Mouse (Mus musculus): ENCODE measurements around the gene Ogg1. TPM values are rescaled to one million over a fixed set of nuclear protein-coding genes. Genes with fewer than 3 reads are reported as not detected.
"Not testable (repeated sequence)": the region's sequence is repeated elsewhere in the genome, so short reads cannot be mapped to it uniquely, and the experiment has no call there.

The Ogg1 gene
- polyA plus RNA-seq, 1 experiment from 2014 or later, result 17.3 TPM

DNA sequence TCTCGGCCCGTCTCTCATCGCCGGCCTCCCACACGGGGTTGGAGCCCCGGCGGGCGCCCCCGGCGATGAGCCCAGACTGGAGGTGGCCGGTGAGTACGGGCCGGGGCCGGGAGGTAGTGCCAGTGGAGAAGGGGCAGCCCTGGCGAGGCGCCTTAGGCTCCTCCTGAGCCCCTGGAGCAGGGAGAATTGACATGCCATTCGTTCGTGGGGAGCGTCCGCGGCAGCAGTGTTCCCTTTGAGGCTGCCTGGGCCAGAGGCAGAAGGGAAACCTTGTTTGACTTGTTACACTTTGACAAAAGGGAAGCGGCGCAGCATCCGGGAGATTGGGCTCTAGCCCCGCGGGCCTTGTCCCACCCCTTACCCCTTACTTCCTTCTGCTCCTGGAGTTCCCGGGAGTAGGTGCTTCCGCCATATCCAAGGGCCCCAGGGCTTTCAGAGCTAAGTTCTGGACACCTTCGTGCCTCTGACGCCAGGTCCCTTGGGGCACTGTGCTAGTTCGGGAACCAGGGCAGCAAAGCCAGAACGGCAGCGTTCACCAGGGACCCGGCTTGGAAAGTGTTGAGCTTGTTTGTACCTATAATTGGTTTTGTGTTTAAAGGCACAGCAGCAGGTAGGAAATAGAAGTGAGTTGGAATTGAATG, 19.2 kb upstream of the Ogg1 start:
- whole genome bisulfite sequencing, result under 1% methylated on average over 32 of the region's 34 CpGs
- Histone ChIP-seq H3K9ac (ENCODE audit: low read depth, low read length) (peak overlapping the region; percentile 96), H3K4me2 (replicated peaks; ENCODE audit: low read depth, low read length) (peak overlapping the region; percentile 95), H3K9me3 (ENCODE audit: control insufficient read depth, low read length) (no peaks in the 10 kb centered on the region), H3K4me3 (ENCODE audit: low read length) (peak overlapping the region; percentile 75), H3K27ac (ENCODE audit: low read depth, low read length) (peak overlapping the region; percentile 98), H3K27me3 (ENCODE audit: control insufficient read depth, insufficient read depth, low read length) (no peaks in the 10 kb centered on the region), H3K36me3 (ENCODE audit: control insufficient read depth, insufficient read depth, low read length) (peaks cover 23% of the 10 kb centered on the region), H3K4me1 (ENCODE audit: control insufficient read depth, insufficient read depth, low read length) (peaks cover 12% of the 10 kb centered on the region; the same call in 1 of the 2 replicates)
- 0 out of 2 replicates have a peak, but pooled peaks have one; percentile 2 for ATAC-seq (ENCODE audit: low FRiP score, low TSS enrichment)

DNA sequence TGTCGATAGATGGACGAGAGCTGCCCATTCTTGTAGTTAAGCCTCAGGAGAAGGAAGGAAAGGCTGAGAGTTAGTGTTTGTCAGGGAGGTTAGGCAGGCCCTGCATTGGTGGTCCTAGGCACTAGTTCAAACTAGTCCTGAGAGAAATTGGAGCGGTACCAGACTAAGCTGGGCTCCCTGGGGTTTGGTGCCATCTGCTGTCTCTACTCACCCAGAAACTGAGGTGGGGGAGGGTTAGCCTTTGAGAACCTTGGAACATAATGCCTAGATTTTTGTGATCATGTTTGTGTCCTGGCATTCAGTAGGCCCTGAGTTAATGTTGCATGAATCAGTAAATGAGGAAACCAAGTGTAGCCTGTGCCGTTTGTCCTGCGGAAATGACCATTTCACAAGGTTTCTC, 18.6 kb upstream of the Ogg1 start:
- Histone ChIP-seq H3K27ac (ENCODE audit: low read depth, low read length) (peak overlapping the region; percentile 98), H3K4me1 (ENCODE audit: control insufficient read depth, insufficient read depth, low read length) (peaks cover 12% of the 10 kb centered on the region; the same call in 1 of the 2 replicates), H3K9me3 (ENCODE audit: control insufficient read depth, low read length) (no peaks in the 10 kb centered on the region), H3K27me3 (ENCODE audit: control insufficient read depth, insufficient read depth, low read length) (no peaks in the 10 kb centered on the region), H3K9ac (ENCODE audit: low read depth, low read length) (peak overlapping the region; percentile 96), H3K4me2 (replicated peaks; ENCODE audit: low read depth, low read length) (peak overlapping the region; percentile 95), H3K4me3 (ENCODE audit: low read length) (peak overlapping the region; percentile 75), H3K36me3 (ENCODE audit: control insufficient read depth, insufficient read depth, low read length) (peaks cover 24% of the 10 kb centered on the region)
- ATAC-seq (ENCODE audit: low FRiP score, low TSS enrichment), result no peak
- 22% methylated on average over 5 of the region's 5 CpGs for WGBS

DNA sequence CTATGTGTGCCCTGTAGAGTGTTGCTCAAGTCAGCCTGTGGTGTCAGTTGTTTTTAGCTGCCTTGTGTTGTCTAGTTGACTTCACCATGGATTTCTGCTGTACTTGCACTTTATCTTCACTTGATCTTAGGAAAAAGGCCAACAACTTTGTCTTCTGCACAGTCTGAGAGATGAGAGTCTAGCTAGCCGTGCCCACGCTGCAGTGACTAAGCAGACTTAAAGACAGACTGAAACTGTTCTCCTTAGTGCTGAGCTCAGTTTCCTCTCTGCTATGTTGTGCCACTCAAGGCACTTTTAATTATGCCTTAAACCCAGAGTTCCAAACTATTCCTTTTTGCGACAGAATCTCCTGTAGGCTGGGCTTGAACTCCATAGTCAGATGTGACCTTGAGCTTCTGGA, 10.8 kb upstream of the Ogg1 start:
- Histone ChIP-seq H3K27me3 (ENCODE audit: control insufficient read depth, insufficient read depth, low read length) (no peaks in the 10 kb centered on the region), H3K4me3 (ENCODE audit: low read length) (no peak overlapping the region), H3K36me3 (ENCODE audit: control insufficient read depth, insufficient read depth, low read length) (peaks cover 87% of the 10 kb centered on the region), H3K4me2 (replicated peaks; ENCODE audit: low read depth, low read length) (no peak overlapping the region), H3K9me3 (ENCODE audit: control insufficient read depth, low read length) (no peaks in the 10 kb centered on the region), H3K27ac (ENCODE audit: low read depth, low read length) (no peak overlapping the region), H3K9ac (ENCODE audit: low read depth, low read length) (no peak overlapping the region), H3K4me1 (ENCODE audit: control insufficient read depth, insufficient read depth, low read length) (no peaks in the 10 kb centered on the region)
- WGBS, result 93% methylated on average over 3 of the region's 3 CpGs
- ATAC-seq (ENCODE audit: low FRiP score, low TSS enrichment), result no peak

DNA sequence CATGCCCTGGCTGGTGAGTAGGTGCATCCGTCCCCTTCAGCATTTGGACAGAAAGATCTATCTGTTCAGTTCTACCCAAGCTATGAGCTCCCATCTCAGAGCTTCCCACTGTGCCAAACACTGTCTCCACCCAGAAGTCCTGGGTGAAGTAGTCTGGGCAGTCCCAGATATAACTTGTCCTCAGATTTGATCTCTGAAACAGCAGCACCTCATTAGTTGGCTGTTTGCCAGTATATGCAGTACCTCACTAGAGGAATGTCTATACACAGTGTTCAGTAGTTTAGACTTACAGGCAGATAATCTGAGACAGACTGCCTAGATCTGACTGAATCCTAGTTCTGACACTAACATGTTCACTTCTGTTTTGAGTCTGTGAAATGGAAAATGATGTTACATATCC, 2.6 kb downstream of the Ogg1 start:
- H3K4me1 ChIP-seq (ENCODE audit: control insufficient read depth, insufficient read depth, low read length), result peaks cover 3% of the 10 kb centered on the region; the same call in 1 of the 2 replicates
- no peak overlapping the region for H3K4me3 ChIP-seq (ENCODE audit: low read length)
- no peak for ATAC-seq (ENCODE audit: low FRiP score, low TSS enrichment)
- no peak overlapping the region for H3K9ac ChIP-seq (ENCODE audit: low read depth, low read length)
- no peaks in the 10 kb centered on the region for H3K9me3 ChIP-seq (ENCODE audit: control insufficient read depth, low read length)
- H3K36me3 ChIP-seq (ENCODE audit: control insufficient read depth, insufficient read depth, low read length), result peaks cover 40% of the 10 kb centered on the region
- 96% methylated on average over 1 of the region's 1 CpGs for WGBS
- no peaks in the 10 kb centered on the region for H3K27me3 ChIP-seq (ENCODE audit: control insufficient read depth, insufficient read depth, low read length)
- no peak overlapping the region for H3K4me2 ChIP-seq (replicated peaks; ENCODE audit: low read depth, low read length)
- H3K27ac ChIP-seq (ENCODE audit: low read depth, low read length), result no peak overlapping the region

DNA sequence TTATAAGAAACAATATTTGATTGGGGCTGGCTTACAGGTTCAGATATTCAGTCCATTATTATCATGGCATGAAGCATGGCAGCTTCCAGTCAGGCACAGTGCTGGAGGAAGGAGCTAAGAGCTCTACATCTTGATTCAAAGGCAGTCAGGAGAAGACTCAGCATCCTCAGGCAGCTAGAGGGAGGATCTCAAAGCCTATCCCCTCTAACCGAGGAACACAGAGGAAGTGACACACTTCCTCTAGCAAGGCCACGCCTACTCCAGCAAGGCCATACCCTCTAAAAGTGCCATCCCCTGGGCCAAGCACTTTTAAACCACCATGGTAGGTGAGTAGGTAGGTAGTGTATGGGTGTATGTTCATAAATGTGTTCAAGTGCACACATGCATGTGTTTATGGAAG, 3.8 kb downstream of the Ogg1 start:
- H3K36me3 ChIP-seq (ENCODE audit: control insufficient read depth, insufficient read depth, low read length), result peaks cover 40% of the 10 kb centered on the region
- ATAC-seq (ENCODE audit: low FRiP score, low TSS enrichment), result no peak
- no peaks in the 10 kb centered on the region for H3K27me3 ChIP-seq (ENCODE audit: control insufficient read depth, insufficient read depth, low read length)

DNA sequence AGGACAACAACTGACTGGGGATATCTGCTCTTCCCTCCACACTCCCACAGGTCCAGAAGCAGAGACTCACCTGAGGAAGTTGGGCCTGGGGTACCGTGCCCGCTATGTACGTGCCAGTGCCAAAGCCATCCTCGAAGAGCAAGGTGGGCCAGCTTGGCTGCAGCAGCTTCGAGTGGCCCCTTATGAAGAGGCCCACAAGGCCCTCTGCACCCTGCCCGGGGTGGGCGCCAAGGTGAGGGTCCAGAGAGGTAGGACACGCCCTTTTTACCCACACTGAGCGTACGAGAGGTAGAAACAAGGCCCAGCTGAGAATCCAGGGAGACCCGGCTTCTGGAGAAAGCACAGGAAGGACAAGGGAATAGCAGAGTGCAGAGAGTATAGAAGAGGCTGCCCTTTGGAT, 4.9 kb downstream of the Ogg1 start:
- no peak for ATAC-seq (ENCODE audit: low FRiP score, low TSS enrichment)
- H3K9ac ChIP-seq (ENCODE audit: low read depth, low read length), result no peak overlapping the region
- no peak overlapping the region for H3K4me3 ChIP-seq (ENCODE audit: low read length)
- peaks cover 49% of the 10 kb centered on the region for H3K36me3 ChIP-seq (ENCODE audit: control insufficient read depth, insufficient read depth, low read length)
- H3K4me1 ChIP-seq (ENCODE audit: control insufficient read depth, insufficient read depth, low read length), result peaks cover 5% of the 10 kb centered on the region; the same call in 1 of the 2 replicates
- no peak overlapping the region for H3K4me2 ChIP-seq (replicated peaks; ENCODE audit: low read depth, low read length)
- no peaks in the 10 kb centered on the region for H3K9me3 ChIP-seq (ENCODE audit: control insufficient read depth, low read length)
- H3K27ac ChIP-seq (ENCODE audit: low read depth, low read length), result no peak overlapping the region
- WGBS, result 91% methylated on average over 11 of the region's 11 CpGs
- H3K27me3 ChIP-seq (ENCODE audit: control insufficient read depth, insufficient read depth, low read length), result no peaks in the 10 kb centered on the region

More for the DNA sequence above, 3.8 kb downstream of the Ogg1 start:
- Histone ChIP-seq H3K4me3 (ENCODE audit: low read length) (no peak overlapping the region), H3K9ac (ENCODE audit: low read depth, low read length) (no peak overlapping the region), H3K27ac (ENCODE audit: low read depth, low read length) (no peak overlapping the region), H3K9me3 (ENCODE audit: control insufficient read depth, low read length) (no peaks in the 10 kb centered on the region), H3K4me1 (ENCODE audit: control insufficient read depth, insufficient read depth, low read length) (peaks cover 5% of the 10 kb centered on the region; the same call in 1 of the 2 replicates), H3K4me2 (replicated peaks; ENCODE audit: low read depth, low read length) (no peak overlapping the region)
- 51% methylated on average over 2 of the region's 2 CpGs for WGBS

DNA sequence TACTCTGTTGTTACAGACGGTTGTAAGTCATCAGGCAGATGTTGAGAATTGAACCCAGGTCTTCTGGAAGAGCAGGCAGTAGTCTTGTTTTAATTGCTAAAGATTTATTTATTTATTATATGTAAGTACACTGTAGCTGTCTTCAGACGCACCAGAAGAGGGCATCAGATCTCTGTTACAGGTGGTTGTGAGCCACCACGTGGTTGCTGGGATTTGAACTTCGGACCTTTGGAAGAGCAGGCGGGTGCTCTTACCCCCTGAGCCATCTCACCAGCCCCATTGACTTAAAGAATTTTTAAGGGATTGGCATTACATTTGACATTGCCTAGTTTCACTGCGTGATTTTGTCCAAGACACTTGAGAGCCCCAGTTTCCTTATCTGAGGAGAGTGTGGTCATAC, 6.0 kb downstream of the Ogg1 start:
- not testable (repeated sequence) for H3K9me3 ChIP-seq (ENCODE audit: control insufficient read depth, low read length); H3K27me3 ChIP-seq (ENCODE audit: control insufficient read depth, insufficient read depth, low read length); H3K4me1 ChIP-seq (ENCODE audit: control insufficient read depth, insufficient read depth, low read length); H3K9ac ChIP-seq (ENCODE audit: low read depth, low read length); H3K4me3 ChIP-seq (ENCODE audit: low read length); H3K4me2 ChIP-seq (replicated peaks; ENCODE audit: low read depth, low read length); ATAC-seq (ENCODE audit: low FRiP score, low TSS enrichment)
- 77% methylated on average over 6 of the region's 6 CpGs for WGBS
- H3K36me3 ChIP-seq (ENCODE audit: control insufficient read depth, insufficient read depth, low read length), result peaks cover 58% of the 10 kb centered on the region
- H3K27ac ChIP-seq (ENCODE audit: low read depth, low read length), result peak overlapping the region; percentile 66; the same call in 1 of the 2 replicates

DNA sequence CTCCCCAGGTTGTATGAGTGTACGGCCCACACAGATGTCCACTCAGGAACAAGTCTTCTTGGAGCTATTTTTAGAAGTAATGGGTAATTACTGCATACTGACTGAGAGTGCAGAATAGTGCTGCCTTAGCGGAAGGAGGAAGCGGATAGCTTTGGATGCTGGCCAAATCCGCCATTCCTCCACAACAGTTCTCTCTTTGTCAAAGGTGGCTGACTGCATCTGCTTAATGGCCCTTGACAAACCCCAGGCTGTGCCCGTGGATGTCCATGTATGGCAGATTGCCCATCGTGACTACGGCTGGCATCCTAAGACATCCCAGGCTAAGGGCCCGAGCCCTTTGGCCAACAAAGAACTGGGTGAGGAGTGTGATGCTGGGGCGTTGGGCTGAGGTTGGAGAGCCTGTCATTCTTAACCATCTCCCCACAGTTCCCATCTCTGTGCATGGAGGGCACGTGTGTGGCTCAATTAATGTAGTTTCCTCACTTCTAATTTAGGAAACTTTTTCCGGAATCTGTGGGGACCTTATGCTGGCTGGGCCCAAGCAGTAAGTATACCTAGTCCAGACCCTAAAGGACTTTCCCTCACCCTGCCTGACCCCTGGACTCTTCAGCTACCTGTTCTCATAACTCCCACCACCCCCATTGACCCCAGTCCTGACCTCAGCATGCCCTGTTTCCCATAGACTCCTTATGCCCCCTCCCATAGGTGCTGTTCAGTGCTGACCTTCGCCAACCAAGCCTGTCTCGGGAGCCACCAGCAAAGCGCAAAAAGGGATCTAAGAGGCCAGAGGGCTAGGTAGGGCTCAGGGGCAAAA, 6.6 kb downstream of the Ogg1 start:
- Histone ChIP-seq H3K4me2 (replicated peaks; ENCODE audit: low read depth, low read length) (no peak overlapping the region), H3K4me3 (ENCODE audit: low read length) (no peak overlapping the region), H3K27me3 (ENCODE audit: control insufficient read depth, insufficient read depth, low read length) (no peaks in the 10 kb centered on the region), H3K9me3 (ENCODE audit: control insufficient read depth, low read length) (no peaks in the 10 kb centered on the region), H3K27ac (ENCODE audit: low read depth, low read length) (peak overlapping the region; percentile 66; the same call in 1 of the 2 replicates), H3K4me1 (ENCODE audit: control insufficient read depth, insufficient read depth, low read length) (peaks cover 5% of the 10 kb centered on the region; the same call in 1 of the 2 replicates), H3K36me3 (ENCODE audit: control insufficient read depth, insufficient read depth, low read length) (peaks cover 64% of the 10 kb centered on the region), H3K9ac (ENCODE audit: low read depth, low read length) (no peak overlapping the region)
- ATAC-seq (ENCODE audit: low FRiP score, low TSS enrichment), result peak; percentile 79
- WGBS, result 57% methylated on average over 14 of the region's 14 CpGs

DNA sequence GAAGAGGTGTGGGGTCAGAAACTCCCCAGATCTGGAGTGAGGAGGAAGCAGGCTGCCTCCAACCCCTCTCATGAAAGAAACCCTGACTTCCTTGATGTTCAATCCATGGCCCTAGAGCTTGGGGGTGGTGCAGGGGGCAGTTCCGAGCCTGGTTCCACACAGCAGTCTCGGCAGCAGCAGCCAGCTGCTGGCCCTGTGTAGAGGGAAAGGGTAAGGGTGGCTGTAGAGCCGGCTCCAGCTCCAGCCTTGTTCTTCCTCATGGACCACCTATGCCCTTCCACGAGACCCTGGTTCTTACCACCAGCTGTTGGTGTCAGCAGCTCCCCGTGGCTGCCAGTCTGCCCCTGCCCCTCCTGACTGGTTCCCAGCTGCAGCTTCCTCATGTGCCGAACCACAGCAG, 7.4 kb downstream of the Ogg1 start:
- H3K9ac ChIP-seq (ENCODE audit: low read depth, low read length), result 0 out of 2 replicates have a peak overlapping the region, but pooled peaks have one; percentile 7
- no peak overlapping the region for H3K27ac ChIP-seq (ENCODE audit: low read depth, low read length)
- H3K9me3 ChIP-seq (ENCODE audit: control insufficient read depth, low read length), result no peaks in the 10 kb centered on the region
- no peaks in the 10 kb centered on the region for H3K27me3 ChIP-seq (ENCODE audit: control insufficient read depth, insufficient read depth, low read length)
- 59% methylated on average over 6 of the region's 6 CpGs for WGBS
- H3K4me2 ChIP-seq (replicated peaks; ENCODE audit: low read depth, low read length), result no peak overlapping the region
- H3K4me1 ChIP-seq (ENCODE audit: control insufficient read depth, insufficient read depth, low read length), result peaks cover 5% of the 10 kb centered on the region; the same call in 1 of the 2 replicates
- no peak for ATAC-seq (ENCODE audit: low FRiP score, low TSS enrichment)
- peaks cover 69% of the 10 kb centered on the region for H3K36me3 ChIP-seq (ENCODE audit: control insufficient read depth, insufficient read depth, low read length)
- no peak overlapping the region for H3K4me3 ChIP-seq (ENCODE audit: low read length)

All from kidney, embryonic 14.5 days (tissue).